Mouse (Mus musculus) ovary, adult 18-20 months (tissue): ENCODE measurements around the gene Reep1.

Experiments used
- DNase-seq: peaks from one replicate; pipeline ENCODE4 v3.0.0; 2022; ENCODE audit warnings: low spot score, mixed read lengths

The Reep1 gene

GRCm38 (mm10) chr6:71737202-71737601, 29.8 kb downstream of the Reep1 start:
- DNase-seq, result no peak

- no peak for DNase-seq
Measured at GRCm38 (mm10) chr6:71738611-71739010, 31.2 kb downstream of the Reep1 start.

GRCm38 (mm10) chr6:71740921-71741320, 33.6 kb downstream of the Reep1 start:
- no peak for DNase-seq

DNA sequence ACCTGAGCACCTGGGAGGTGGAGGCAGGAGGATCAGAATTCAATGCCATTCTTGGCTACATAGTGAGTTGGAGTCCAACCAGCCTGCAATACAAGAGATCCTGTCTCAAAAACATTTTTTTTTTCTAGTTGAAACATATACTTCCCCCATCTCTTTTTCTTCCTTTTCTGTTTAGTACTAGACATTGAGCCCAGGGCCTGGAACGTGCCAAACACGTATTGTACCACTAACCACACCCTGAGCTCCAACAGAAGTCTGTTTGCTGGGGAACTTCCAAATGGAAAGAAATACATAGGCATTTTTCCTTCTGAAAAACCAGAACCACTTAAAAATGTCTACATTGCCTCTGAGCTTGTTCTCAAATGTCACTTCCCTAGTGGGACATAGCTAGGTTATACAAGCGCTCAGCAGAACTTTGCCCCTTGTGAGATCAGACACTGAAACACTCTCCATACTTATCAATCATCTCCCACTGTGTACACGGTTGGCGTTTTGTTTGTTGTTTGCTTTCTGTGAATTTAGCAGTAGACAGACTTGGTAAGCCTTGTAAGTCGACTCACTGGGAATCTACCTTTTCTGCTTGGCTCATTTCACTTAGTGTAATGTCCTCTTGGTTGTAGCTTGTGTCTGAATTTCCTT, 34.8 kb downstream of the Reep1 start:
- DNase-seq, result no peak

DNA sequence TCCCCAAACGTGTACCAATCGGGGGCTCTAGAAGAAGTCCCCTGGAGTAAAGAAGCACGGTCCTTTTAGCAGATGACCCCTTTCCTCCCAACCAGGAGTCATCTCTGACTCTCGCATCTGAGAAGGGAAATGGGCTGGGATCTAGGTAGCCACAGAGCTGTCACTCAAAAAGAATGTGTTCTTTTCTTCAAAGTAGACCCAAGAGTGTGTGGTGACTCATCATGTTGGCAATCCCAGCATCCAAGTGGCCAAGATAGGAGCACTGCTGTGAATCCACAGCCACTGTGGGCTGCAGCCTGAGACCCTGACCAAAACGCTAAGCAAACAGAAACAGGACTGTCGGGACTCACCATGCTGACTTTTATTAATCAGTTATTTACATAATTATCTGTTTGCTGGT, 37.6 kb downstream of the Reep1 start:
- DNase-seq, result no peak

GRCm38 (mm10) chr6:71745482-71746234, 38.3 kb downstream of the Reep1 start:
- no peak for DNase-seq

GRCm38 (mm10) chr6:71746246-71746645, 38.9 kb downstream of the Reep1 start:
- no peak for DNase-seq

- no peak for DNase-seq
Measured at GRCm38 (mm10) chr6:71746846-71747245, 39.5 kb downstream of the Reep1 start.

- no peak for DNase-seq
Measured at GRCm38 (mm10) chr6:71751602-71752001, 44.2 kb downstream of the Reep1 start.

GRCm38 (mm10) chr6:71752791-71753464, 45.6 kb downstream of the Reep1 start:
- DNase-seq, result peak; percentile 34

DNA sequence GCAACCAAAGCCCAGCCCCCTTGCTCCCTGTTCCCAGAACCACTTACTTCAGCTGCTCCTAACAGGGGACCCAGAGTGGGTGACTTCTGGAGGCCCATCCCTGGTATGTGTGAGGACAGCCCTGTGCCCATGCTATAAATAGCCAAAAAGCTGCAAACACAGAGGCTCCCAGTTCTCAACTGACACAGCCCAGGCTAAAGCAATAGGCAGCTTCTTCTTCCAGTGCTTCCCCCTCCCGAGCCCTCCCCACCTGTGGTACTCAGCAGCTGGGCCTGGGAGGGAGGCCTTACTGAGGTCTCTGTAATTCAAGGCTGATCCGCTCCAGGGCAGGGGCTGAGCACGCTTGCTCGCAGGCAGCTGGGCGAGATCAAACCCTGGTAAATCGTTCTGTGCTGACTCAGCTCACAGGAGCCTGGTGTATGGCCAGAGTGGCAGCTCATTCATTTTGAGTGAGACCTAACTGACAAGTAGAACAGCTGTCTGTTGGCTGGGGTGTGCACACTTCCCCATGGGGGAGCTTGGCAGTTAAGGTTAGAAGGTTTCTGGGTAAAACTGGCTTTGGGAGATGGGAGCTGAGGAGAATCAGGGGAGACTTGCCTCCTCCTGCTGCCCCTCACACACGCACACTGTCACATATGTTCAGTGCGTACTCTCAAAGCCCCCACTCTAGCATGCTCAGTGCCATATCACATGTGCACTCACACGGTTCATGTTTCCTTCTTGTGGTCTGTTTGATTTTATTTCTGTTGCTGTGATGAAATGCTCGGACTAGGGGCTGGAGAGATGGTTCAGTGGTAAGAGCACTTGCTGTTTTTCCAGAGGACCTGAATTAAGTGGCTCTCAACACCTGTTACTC, 49.9 kb downstream of the Reep1 start:
- DNase-seq, result no peak

DNA sequence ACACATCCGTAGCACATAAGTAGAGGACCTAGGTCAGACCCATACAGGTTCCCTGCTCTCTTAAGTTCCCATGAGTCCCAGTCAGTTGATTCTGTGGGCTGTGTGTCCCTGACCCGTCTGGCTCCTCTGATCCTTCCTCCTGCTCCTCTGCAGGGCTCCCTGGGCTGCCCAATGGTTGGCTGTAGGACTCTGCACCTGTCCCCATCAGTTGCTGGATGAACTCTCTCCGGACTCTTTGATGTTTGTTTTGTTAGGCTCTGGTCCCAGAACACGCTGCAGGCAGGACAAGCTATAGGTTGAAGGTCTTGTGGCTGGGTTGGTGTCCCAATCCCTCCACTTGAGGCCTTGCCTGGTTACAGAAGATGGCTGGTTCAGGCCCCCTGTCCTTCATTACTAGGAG, 51.4 kb downstream of the Reep1 start:
- DNase-seq, result no peak

GRCm38 (mm10) chr6:71760073-71760472, 52.7 kb downstream of the Reep1 start:
- DNase-seq, result no peak

DNA sequence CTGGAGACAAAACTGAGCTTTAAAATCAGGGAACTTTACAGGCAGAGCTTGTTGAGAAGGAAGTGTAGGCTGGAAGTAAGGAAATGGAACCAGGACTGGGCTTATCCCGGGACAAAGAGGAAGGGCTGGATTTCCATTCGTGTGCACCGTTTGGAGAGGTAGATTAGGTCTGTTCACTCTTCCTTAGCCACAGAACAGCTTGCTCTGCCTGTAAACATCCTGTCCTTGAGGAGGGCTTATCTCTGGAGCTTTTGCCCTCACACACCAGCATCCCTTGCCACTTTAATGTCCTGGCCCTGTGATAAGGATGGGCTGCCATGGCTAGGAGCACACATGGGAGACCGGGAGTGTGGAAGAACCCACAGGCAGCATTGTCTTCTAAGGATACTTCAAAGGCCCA, 60.4 kb downstream of the Reep1 start:
- no peak for DNase-seq

- no peak for DNase-seq
Measured at GRCm38 (mm10) chr6:71769901-71770690, 62.7 kb downstream of the Reep1 start.

GRCm38 (mm10) chr6:71770856-71771255, 63.5 kb downstream of the Reep1 start:
- DNase-seq, result no peak

GRCm38 (mm10) chr6:71771282-71771681, 63.9 kb downstream of the Reep1 start:
- no peak for DNase-seq

GRCm38 (mm10) chr6:71772156-71772555, 64.8 kb downstream of the Reep1 start:
- DNase-seq, result no peak

DNA sequence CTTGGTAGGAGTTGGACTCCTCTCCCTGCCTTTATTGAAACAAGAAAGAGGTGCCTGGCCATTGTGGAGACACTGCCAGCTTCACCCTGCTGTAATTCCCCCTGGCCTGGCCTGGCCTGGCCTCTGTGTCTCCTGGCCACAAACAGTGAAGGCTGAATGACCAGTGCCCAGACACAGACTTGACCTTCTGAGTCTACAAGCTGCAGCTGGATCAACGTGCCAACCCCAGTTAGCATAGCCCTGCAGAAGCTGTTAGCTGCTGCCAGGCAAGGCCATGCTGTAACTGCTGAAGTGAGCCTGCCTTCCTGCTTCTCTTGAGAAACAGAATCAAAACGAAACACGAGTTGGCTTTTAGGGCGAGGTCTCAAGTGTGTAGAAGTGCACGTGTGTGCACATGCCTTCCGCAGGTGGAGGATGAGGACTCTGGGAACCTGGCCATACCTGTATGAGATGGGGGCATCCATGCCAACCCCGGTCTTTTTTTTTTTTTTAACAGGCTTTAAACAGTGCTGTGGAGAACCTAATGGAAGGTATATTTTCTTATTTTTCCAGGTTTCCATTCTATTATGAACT, 65.4 kb downstream of the Reep1 start:
- DNase-seq, result peak; percentile 24

DNA sequence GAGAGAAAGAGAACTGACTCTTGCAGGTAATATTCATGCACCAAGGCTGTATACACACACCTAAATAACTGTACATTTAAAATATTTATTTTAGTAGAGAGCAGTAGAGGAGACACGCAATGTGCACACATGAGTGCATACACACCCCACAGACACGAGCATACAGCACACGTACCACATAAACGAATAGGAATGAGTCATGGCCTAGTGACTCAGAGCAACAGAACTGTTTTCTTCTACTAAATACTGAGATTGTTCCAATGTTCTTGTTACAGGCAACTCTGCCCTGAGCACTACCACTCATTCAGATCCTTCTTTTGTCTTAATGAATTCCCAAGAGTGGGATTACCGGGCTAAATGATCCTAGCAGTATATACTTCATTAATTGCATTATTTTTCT, 70.7 kb downstream of the Reep1 start:
- no peak for DNase-seq

GRCm38 (mm10) chr6:71779831-71780230, 72.5 kb downstream of the Reep1 start:
- no peak for DNase-seq
